Mouse (Mus musculus): ENCODE measurements around the gene Poglut1.

Gene Poglut1

DNA sequence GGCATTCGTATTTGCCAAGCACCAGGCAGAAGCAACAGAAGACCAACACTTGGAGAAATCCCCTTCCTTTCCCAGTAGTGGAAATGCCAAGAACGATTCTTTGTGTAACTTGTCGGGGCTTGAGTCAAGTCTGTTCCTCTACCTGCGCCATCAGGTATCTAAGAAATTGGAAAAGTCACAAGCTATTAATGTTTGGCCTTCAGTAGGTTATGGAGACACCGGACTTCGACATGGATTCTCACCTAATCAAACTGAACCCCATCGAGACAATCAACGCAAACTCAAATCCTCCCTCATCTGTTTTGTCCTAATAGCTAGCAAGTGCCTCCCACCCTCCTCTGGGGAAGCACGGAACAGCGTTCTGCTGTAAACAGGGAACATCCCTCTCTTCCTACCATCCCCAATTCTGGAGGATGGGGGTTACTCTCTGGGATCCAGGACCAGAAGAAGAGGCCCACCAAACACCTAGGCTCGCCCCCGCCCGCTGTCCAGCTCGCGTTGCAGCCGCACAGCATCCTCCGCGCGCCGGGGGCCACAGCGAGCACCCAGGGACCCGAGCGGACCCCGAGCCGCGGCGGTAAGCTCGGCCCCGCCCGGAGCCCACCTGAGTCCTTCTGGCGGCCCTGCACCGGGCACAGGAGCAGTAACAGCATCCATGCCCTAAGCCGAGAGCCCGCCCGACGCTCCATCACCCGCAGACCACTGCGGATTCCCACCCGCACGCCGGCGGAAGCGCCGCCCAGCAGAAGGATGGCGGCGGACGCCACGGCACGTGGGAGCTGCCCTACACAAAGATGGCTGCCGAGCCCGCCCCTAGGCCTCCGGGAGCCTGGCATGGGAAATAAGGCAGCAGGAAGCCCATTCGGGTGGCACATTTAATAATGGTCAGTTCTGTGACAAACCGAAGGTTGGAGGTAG lies at the start of gene Poglut1:
Gene Poglut1, minus strand, starts transcription at position 780 of the 918 bp plus-strand sequence.
- DNase-seq (ENCODE audit: low spot score in 2 of 2) = peak; percentile 91

- DNase-seq (ENCODE audit: low spot score in 2 of 2) = no peak
Measured at GRCm38 (mm10) chr16:38598986-38599680, 49.1 kb upstream of the Poglut1 start.

- DNase-seq (ENCODE audit: low spot score in 2 of 2) = no peak
Measured at GRCm38 (mm10) chr16:38596651-38597050, 46.6 kb upstream of the Poglut1 start.

DNA sequence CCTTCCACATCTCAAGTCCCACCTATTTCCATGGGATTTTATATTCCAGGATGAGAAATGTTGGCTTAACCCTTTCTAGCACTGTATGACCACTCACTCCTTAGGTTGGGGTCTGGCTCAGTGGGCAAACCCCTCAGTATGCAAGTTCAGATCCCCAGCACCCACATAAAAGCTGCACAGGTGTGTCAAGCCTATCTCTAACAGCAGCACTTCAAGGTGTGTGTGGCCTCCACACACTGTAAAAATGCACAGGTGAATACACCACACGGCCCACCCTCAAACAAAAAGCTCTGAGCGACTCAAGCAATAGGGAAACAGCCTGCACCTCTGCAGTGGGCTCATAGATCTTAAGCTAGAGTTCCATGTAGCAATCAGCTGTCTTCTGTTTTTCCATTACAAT lies 46.0 kb upstream of the Poglut1 start:
- no peak for DNase-seq (ENCODE audit: low spot score in 2 of 2)

DNA sequence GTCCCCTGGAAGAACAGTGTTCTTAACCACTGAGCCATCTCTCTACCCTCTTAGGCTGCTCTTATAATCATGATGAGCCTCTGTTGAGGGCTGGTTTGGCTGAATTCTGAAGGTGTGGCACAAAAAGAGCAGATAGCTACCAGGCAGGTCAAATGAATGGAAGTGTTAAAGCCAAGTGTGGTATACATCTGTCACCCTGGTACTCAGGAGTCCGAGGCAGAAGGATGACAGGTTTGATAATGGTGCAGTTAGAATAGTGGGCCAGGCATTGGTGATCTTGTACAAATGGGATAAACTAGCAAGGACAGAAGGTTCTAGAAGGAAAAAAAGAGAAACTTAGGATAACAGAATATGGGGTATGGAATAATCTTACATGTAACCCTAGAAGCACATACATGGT lies 44.4 kb upstream of the Poglut1 start:
- DNase-seq (ENCODE audit: low spot score in 2 of 2) = no peak

DNA sequence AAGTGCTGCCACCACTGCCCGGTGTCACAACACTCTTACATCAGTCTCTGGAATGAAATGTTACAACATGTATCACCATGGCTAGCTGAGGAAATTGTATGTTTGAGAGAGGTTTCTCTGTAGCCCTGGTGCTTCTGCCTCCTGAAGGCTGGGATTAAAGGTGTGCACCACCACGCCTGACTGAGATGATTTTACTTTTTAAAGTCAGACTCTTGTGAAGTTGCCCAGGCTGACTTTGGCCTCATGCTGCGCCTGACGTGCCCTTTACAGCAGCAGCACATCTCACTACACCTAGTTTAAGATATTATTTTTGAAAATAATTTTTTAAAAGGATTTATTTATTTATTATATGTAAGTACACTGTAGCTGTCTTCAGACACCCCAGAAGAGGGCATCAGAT lies 42.9 kb upstream of the Poglut1 start:
- no peak for DNase-seq (ENCODE audit: low spot score in 2 of 2)

DNA sequence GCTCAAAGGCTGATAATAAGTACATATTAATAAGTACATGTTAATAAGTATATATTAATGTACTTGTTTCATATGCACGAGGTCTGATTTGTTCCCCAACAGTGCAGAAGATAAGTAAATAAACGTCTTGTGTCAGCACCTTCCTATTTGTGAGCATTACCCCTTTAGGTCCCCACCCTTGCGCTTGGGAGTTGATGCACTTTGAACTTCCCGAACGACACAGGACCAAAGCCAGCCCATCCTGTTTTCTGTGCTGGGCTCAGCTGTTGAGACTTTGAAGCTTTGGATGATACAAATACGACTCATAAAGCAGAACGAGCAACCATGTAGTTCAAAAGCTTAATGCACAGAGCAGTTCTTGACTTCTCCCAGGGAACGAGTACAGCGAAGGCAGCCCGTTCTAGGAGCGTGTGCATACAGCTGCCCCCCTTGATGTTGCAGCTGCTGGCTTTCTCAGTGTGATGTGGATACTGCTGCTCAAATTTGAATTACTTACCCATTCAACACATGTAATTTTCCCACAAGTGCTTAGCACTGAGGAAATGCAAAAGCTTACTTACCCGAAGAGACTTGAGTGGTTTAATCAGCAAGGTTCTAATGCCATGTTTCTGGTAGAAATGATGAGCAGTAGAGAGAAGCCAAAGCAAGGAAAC lies 42.1 kb upstream of the Poglut1 start:
- no peak for DNase-seq (ENCODE audit: low spot score in 2 of 2)

DNA sequence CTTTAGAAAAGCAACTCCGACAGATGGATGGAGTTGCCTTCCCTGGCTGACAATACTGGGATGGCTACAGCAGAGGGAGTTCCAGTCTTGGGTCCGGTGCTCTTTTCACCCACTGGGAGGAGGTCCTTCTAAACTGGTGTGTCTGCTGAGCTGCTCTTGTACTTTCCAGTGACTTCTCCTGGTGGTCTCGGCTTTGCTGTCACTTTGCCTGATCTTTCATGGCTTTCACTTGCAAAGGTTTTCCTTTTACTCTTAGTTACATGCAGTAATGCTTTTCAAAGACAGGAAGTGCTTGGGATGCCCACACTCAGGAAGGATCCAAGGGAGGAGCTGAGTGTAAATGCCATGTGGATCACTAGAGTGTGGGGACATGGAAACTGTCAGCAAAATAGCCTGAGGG lies 41.4 kb upstream of the Poglut1 start:
- DNase-seq (ENCODE audit: low spot score in 2 of 2) = no peak

DNA sequence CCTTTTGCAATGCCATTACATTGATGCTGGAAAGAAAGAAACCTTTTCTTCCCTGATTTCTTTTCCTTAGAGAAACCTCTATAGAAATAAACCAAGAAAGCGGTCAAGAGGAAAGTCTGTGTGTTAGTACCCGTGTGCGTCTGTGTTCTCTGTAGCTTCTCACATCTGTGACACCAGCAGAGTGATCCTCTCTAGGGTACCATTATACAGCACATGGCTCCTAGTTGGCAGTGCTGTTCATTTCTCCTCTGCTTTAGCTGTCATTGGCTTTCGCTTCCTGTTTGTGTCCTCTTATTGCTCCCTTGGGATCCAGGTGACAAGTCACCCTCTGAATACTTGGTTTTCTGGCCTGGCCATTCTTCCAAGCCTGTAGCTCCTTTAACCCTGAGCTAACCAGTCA lies 37.5 kb upstream of the Poglut1 start:
- no peak for DNase-seq (ENCODE audit: low spot score in 2 of 2)

DNA sequence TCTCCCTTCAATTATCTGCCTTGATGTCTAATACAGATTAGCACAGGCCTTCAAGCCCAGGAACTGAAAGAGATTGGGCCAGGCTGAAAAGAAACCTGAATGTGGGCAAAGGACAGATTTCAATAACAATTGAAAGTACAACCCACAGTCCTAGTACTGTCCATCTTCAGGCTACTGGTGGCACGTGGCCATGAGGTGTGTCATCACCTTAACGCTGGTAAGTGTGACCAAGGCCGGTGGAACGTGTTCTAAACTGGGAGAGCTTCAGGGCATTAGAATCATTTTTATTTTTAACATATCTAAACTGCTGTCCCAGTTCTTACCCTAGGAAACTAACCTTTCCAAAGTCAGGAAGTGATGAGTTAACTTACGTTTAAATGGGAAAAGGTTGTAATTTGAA lies 37.1 kb upstream of the Poglut1 start:
- DNase-seq (ENCODE audit: low spot score in 2 of 2) = no peak

DNA sequence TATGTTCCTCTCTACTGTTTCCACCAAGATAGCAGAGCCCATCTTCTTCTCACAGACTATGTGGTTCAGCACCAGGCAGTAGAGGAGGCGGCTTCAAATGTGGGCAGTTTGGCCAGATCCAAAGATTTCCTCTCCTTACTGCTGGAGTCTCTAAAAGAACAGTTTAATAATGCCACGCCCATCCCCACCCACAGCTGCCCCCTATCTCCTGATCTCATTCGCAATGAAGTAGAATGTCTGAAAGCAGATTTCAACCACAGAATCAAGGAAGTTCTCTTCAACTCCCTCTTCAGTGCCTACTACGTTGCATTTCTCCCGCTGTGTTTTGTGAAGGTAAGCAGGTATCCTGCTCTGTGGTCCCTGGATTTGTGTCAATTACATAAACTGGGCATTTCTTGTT lies 35.1 kb upstream of the Poglut1 start:
- no peak for DNase-seq (ENCODE audit: low spot score in 2 of 2)

- DNase-seq (ENCODE audit: low spot score in 2 of 2) = no peak
Measured at GRCm38 (mm10) chr16:38584761-38585160, 34.7 kb upstream of the Poglut1 start.

DNA sequence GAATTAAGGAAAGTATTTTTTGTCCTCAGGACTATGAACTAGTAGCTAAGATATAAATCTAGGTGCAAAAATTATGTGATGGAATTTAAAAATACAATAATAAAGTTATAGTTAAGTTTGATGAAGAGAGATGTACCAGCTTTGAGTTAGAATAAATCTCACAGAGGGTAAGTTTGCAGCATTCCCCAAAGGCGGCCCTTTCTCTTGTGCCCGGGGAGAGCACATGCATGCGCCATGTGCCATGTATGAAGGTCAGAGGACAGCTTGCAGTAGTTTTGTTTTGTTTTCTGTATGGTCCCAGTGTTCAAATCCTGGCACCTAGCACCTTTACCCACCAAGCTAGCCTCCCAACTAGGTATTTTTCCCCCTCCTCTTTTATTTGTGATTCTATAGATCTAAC lies 21.4 kb upstream of the Poglut1 start:
- no peak for DNase-seq (ENCODE audit: low spot score in 2 of 2)

DNA sequence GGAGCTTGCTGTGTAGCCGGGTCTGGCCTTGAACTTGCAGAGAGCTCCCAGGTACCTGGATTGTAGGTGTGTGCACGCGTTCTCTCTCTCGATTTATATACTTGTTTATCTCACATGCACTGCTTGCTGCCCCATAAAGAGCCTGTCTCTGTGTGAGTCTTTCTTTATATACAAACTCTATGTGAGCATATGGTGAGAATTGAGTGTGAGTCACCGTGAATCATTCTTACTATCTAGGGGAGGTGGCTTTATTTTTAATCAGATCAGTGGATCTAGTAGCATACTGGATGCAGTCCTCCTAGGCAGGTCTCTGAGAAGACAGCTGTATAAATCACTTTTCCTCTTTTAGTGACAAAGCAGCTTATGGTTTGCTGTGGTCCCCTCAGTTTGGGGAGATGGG lies 18.1 kb upstream of the Poglut1 start:
- DNase-seq (ENCODE audit: low spot score in 2 of 2) = no peak

- DNase-seq (ENCODE audit: low spot score in 2 of 2) = no peak
Measured at GRCm38 (mm10) chr16:38563516-38563915, 13.5 kb upstream of the Poglut1 start.

DNA sequence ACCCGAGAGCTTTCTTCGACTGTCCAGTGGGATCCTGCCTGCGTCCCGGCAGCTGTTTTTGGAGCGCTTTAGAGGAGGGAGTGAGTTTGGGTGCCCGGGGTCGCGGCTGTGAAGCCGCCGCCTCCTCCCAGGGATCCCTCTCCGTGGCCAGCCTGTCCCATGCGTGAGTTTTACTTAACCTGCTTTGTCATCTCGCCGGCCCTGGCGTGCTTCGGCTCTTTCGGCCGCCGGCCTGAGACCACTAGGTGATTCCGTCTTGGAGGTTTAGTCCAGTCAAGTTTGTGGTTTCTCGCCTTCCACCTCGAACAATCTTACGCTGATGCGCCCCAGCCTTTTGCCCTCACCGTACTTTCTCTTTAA lies 12.9 kb upstream of the Poglut1 start:
- DNase-seq (ENCODE audit: low spot score in 2 of 2) = no peak

DNA sequence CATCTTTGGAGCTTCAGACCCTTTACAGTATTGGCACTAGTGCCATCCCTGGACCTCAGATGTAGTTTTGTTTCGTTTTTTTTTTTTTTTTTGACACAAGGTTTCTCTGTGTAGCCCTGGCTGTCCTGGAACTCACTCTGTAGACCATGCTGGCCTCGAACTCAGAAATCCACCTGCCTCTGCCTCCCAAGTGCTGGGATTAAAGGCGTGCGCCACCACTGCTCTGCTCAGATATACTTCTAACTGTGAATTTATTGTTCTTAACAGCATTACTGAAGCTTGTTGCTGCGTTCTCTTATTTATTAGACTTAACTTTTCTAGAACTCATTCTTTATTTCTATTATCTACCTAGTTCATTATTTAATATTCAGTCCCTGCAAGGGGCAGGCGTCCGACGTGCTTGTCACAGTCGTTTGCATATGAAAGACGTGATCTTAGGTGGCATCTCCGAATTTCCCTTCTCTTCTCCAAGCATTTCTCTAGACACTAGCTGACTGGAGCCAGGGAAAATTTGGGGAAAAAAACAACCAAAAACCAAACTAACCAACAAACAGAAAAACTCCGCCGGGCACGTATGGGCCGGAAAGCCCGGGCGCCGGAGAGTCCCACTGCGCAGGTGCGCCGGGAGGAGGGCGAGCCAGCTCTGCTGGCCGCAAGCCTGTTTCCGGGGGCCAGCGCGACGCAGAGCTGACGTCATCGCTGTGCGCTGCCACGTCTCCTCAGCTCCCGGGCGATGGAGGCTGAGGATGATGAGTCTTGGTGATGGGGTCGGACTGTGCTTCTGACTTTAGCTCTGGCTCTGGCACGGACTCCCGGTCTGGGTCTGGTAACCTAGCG lies 12.3 kb upstream of the Poglut1 start:
- DNase-seq (ENCODE audit: low spot score in 2 of 2) = peak; percentile 97

- DNase-seq (ENCODE audit: low spot score in 2 of 2) = no peak
Measured at GRCm38 (mm10) chr16:38558221-38558748, 8.2 kb upstream of the Poglut1 start, which contains the start of gene Tmem39a. Tmem39a (plus strand) TSS chr16:38558698.

- no peak for DNase-seq (ENCODE audit: low spot score in 2 of 2)
Measured at GRCm38 (mm10) chr16:38555988-38556387, 5.9 kb upstream of the Poglut1 start.

DNA sequence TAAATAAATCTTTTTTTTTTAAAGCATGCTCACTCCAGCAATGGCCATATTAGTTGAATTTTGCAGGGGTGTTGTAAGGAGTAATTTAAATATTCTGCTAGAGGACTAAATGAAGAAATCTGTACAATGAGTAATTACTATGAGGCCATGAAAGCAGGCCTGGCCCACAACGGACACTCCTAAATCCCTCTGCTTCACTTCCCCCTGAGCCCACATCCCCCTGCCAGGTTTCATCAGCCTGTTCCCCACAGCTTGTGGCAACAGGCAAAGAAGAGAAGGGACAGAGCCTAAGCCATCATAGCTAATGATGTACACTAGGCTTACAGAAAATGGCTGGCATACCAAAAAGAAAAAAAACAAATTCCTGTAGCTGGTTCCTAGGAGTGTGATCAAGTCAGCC lies 2.1 kb downstream of the Poglut1 start:
- DNase-seq (ENCODE audit: low spot score in 2 of 2) = no peak

GRCm38 (mm10) chr16:38538716-38539380 lies 11.2 kb downstream of the Poglut1 start:
- DNase-seq (ENCODE audit: low spot score in 2 of 2) = no peak

Data from right cerebral cortex, postnatal 10 days (tissue).